Mouse (Mus musculus) liver, adult 2 months (tissue): Measurements from ENCODE around the gene Alpk1. TPM values are rescaled to one million over a fixed set of nuclear protein-coding genes. Genes with fewer than 3 reads are reported as not detected.

Experiments used
- DNase-seq: peaks from one replicate; pipeline ENCODE4 v3.0.0-alpha.2; 2011; ENCODE audit warnings: low read depth, low spot score; ENCODE audit errors: extremely low read depth
- H3K27ac ChIP-seq: fragments of 200-500 bp; replicated peaks from 2 replicates; pipeline ENCODE4 v1.5.1; 2012; ENCODE audit warnings: low read depth, mild to moderate bottlenecking, control low read depth, inconsistent platforms, low read length; ENCODE audit not compliant: insufficient read depth
- H3K27me3 ChIP-seq: fragments of 200-500 bp; 2 replicates; pipeline ENCODE4 v1.6.1; 2012; ENCODE audit warnings: mild to moderate bottlenecking, moderate library complexity, low read length, inconsistent platforms; ENCODE audit not compliant: control insufficient read depth, insufficient read depth
- H3K36me3 ChIP-seq: fragments of 200-500 bp; 2 replicates; pipeline ENCODE4 v1.6.1; 2012; ENCODE audit warnings: low read length, inconsistent platforms; ENCODE audit not compliant: control insufficient read depth, insufficient read depth
- H3K4me1 ChIP-seq: fragments of 200-500 bp; 2 replicates; pipeline ENCODE4 v1.6.1; 2011; ENCODE audit warnings: low read length; ENCODE audit not compliant: control insufficient read depth, insufficient read depth
- H3K4me3 ChIP-seq: fragments of 200-500 bp; 2 replicates; pipeline ENCODE4 v1.5.1; 2011; ENCODE audit warnings: low read depth, mild to moderate bottlenecking, control low read depth, low read length, moderate library complexity; ENCODE audit not compliant: insufficient read depth
- H3K79me2 ChIP-seq: fragments of 200-500 bp; 2 replicates; pipeline ENCODE4 v1.6.1; 2012; ENCODE audit warnings: inconsistent platforms, mild to moderate bottlenecking, low read length, moderate library complexity; ENCODE audit not compliant: control insufficient read depth, insufficient read depth
- H3K9ac ChIP-seq: fragments of 200-500 bp; 2 replicates; pipeline ENCODE4 v1.6.1; 2012; ENCODE audit warnings: low read depth, mild to moderate bottlenecking, control low read depth, inconsistent platforms, low read length
- CTCF ChIP-seq: fragments of 200-500 bp; IDR thresholded peaks from 2 replicates; pipeline ENCODE4 v1.5.1; 2011; ENCODE audit warnings: low read depth, low read length, control low read depth
- POLR2A ChIP-seq: fragments of 200-500 bp; IDR thresholded peaks from 2 replicates; pipeline ENCODE4 v1.6.1; 2011; ENCODE audit warnings: low read length, control low read depth; ENCODE audit not compliant: insufficient read depth; ENCODE audit errors: extremely low read depth
- WGBS: fragments of 180-500 bp; shearing (Covaris S2); methylation state at CpG from one replicate; pipeline ENCODE4 v1.1.7; 2018; 5-methylcytosine and 5-hydroxymethylcytosine counted together
- polyA plus RNA-seq: library from polyadenylated mRNA; depleted of rRNA; stranded (reverse); fragments of >200 nt; gene quantifications from 2 replicates; pipeline ENCODE4 v1.2.3, GENCODE M21; 2012; rRNA removed
- total RNA-seq: library from RNA; depleted of rRNA; stranded (reverse); fragments of >200 nt; gene quantifications from 2 replicates; pipeline ENCODE4 v1.2.3, GENCODE M21; 2014; rRNA removed

Alpk1 gene
- total and polyA plus RNA-seq, 2 experiments: 0.39 to 1.9 TPM

- Histone ChIP-seq H3K9ac (no peak overlapping the region), H3K27ac (no peak overlapping the region), H3K79me2 (no peaks in the 10 kb centered on the region), H3K36me3 (no peaks in the 10 kb centered on the region), H3K27me3 (peaks cover 21% of the 10 kb centered on the region; the same call in 1 of the 2 replicates), H3K4me3 (no peak overlapping the region), H3K4me1 (no peaks in the 10 kb centered on the region)
- 9% methylated on average over 3 of the region's 3 CpGs for WGBS
- no peak for TF ChIP-seq CTCF
- TF ChIP-seq POLR2A: no peak
- no peak for DNase-seq
These were observed 153.8 kb downstream of the Alpk1 start for GRCm38 (mm10) chr3:127626524-127626923.

- no peak for TF ChIP-seq CTCF
- TF ChIP-seq POLR2A: no peak
- Histone ChIP-seq H3K36me3 (no peaks in the 10 kb centered on the region), H3K27me3 (peaks cover 19% of the 10 kb centered on the region; the same call in 1 of the 2 replicates), H3K79me2 (no peaks in the 10 kb centered on the region), H3K4me1 (no peaks in the 10 kb centered on the region), H3K27ac (no peak overlapping the region), H3K4me3 (no peak overlapping the region), H3K9ac (no peak overlapping the region)
- no peak for DNase-seq
- WGBS: 4% methylated on average over 28 of the region's 28 CpGs
These were observed 154.5 kb downstream of the Alpk1 start for GRCm38 (mm10) chr3:127625701-127626399.

DNA sequence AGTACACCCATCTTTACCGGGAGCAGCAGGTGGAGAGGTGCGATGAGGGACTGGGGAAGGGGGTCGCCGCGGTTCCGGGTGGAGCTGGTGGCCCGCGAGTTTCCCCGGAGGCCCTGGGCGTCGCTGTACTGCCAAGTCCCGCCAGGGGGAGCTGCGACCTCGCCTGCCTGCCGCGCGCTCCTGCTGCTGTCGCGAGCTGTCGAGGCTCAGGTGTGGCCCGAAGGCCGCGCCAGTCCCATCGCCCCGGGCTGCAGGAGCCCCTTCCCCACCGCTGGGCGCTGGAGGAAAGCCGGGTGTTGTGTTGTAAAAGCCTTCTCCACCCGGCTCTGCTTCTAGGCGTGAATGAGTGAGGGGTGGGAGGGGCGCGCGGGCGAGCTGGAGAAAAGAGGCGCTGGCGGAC is 155.0 kb downstream of the Alpk1 start:
- H3K27me3 ChIP-seq: peaks cover 19% of the 10 kb centered on the region; the same call in 1 of the 2 replicates
- no peak for DNase-seq
- H3K4me1 ChIP-seq: no peaks in the 10 kb centered on the region
- WGBS: 2% methylated on average over 36 of the region's 36 CpGs
- H3K9ac ChIP-seq: no peak overlapping the region
- no peaks in the 10 kb centered on the region for H3K79me2 ChIP-seq
- no peak overlapping the region for H3K27ac ChIP-seq
- peak overlapping the region; percentile 40; the same call in 1 of the 2 replicates for H3K4me3 ChIP-seq
- H3K36me3 ChIP-seq: no peaks in the 10 kb centered on the region
- TF ChIP-seq CTCF: peak; percentile 87
- TF ChIP-seq POLR2A: no peak

Other genes starting within 250 kb of the Alpk1 start
- gene Larp7, start 227.2 kb downstream of the Alpk1 start, total RNA-seq: 4.9 and 6.1 TPM in 2 replicates
- gene Larp7, start 227.2 kb downstream of the Alpk1 start, polyA plus RNA-seq: 0.70 and 0.75 TPM in 2 replicates
- 0.74 and 0.87 TPM in 2 replicates for gene Zgrf1, start 227.0 kb downstream of the Alpk1 start, total RNA-seq
- 0.06 and 0.15 TPM in 2 replicates for gene Zgrf1, start 227.0 kb downstream of the Alpk1 start, polyA plus RNA-seq
- gene Neurog2, start 147.4 kb downstream of the Alpk1 start, total RNA-seq: not detected in 2 replicates
- gene Neurog2, start 147.4 kb downstream of the Alpk1 start, polyA plus RNA-seq: not detected in 2 replicates
- 19.8 and 24.8 TPM in 2 replicates for gene Tifa, start 9.3 kb upstream of the Alpk1 start, total RNA-seq
- 8.4 and 12.5 TPM in 2 replicates for gene Tifa, start 9.3 kb upstream of the Alpk1 start, polyA plus RNA-seq
- 20.6 and 21.1 TPM in 2 replicates for gene Ap1ar, start 57.0 kb upstream of the Alpk1 start, total RNA-seq
- 10.0 and 21.4 TPM in 2 replicates for gene Ap1ar, start 57.0 kb upstream of the Alpk1 start, polyA plus RNA-seq
- gene Fam241a, start 115.8 kb upstream of the Alpk1 start, total RNA-seq: 3.2 and 3.3 TPM in 2 replicates
- 1.1 and 1.2 TPM in 2 replicates for gene Fam241a, start 115.8 kb upstream of the Alpk1 start, polyA plus RNA-seq